Mouse (Mus musculus) neutrophil, adult 5-6 weeks (primary cell): ENCODE results near the gene Ranbp1. TPM values are rescaled to one million over a fixed set of nuclear protein-coding genes. Genes with fewer than 3 reads are reported as not detected.
"Not testable (repeated sequence)": the region's sequence is repeated elsewhere in the genome, so short reads cannot be mapped to it uniquely, and the experiment has no call there.

Experiments used
- ATAC-seq: fragments of 151-379, 151-347 bp; 2 replicates; pipeline ENCODE4 v1.8.0; 2017; ENCODE audit warnings: mild to moderate bottlenecking, moderate TSS enrichment; ENCODE audit not compliant: insufficient number of reproducible peaks, poor library complexity, low FRiP score, severe bottlenecking; ENCODE audit errors: extremely low read depth
- total RNA-seq: library from RNA; stranded (forward); fragments of 200-1000 nt; gene quantifications from 2 replicates; pipeline ENCODE4 v1.2.3, GENCODE M21; 2017

The Ranbp1 gene
- total RNA-seq, 1 experiment from 2014 or later = 56.7 TPM

DNA sequence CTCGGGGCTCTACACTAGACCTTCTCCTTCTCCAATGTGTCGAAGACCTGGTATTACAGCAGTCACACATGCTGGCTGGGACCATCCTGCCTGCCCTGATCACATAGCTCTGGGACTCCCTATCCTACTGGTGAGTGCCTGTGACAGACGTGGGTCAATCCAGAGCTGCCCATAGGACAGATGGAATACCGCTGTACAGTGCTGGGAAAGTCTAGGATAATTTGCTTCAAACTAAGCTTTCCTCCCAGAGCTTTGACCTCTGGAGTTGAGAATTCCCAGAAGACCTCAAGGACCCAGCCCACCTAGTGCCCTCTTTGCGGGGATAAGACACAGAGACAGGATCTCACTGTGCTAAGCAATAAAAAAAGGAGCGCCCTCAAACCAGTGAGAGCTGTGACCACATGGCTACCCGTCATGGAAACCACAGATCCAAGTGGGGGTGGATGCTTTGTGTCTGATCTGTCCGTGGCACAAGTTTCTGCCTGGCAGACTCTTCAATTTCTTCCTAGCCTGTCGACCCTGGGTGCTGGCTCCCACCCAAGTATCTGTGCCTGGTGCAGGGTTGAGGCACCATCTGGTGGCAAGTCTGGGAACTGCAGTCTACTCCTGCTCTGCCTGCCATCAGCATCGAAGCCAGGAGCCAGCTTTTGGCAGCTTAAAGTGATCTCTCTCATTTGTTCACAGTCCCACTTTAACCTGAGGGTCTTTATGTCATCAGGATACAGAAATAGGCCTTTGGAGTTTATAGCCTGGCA, 36.9 kb downstream of the Ranbp1 start:
- ATAC-seq = peak; percentile 47; the same call in 1 of the 2 replicates

- ATAC-seq = no peak
Observed at GRCm38 (mm10) chr16:18210701-18211416, 37.7 kb downstream of the Ranbp1 start.

GRCm38 (mm10) chr16:18203430-18204091, 45.0 kb downstream of the Ranbp1 start:
- no peak for ATAC-seq

- ATAC-seq = no peak
Observed at GRCm38 (mm10) chr16:18202061-18202460, 46.5 kb downstream of the Ranbp1 start.

GRCm38 (mm10) chr16:18201620-18202019, 46.9 kb downstream of the Ranbp1 start:
- no peak for ATAC-seq

- no peak for ATAC-seq
Observed at GRCm38 (mm10) chr16:18200062-18200461, 48.5 kb downstream of the Ranbp1 start.

DNA sequence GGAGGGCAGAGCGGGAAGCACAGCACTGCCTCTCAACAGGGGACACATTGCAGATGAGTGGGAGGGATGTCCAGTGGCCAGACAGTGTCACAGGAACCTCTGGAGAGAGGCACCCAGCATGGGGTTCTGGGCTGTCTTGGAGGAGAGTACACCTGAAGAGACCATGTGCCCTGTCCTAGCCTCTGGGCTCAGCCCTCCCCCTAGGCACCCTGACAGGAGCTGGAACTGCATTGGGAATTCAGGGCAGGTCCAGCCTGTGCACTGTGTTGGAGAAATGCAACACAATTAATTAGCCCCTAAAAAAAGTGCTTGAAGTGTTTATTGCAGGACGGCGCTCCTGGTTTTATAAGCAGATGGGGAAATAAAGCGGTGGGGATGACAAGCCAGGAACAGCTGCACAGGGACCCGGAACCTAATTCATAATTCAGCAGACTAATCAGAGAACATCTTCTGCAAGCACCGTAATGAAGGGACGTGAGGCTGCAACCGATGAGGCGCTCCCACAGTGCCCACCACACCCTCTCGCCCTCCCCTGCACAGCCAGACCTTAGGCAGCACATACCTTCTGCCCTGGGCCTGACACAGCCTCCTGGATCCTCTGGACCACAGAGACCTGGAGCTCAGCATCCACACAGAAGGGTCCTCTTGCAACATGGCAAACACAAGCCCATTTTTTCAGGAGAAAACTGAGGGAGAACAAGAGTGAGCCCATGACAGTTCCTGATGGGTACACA, 50.0 kb downstream of the Ranbp1 start:
- ATAC-seq = no peak

DNA sequence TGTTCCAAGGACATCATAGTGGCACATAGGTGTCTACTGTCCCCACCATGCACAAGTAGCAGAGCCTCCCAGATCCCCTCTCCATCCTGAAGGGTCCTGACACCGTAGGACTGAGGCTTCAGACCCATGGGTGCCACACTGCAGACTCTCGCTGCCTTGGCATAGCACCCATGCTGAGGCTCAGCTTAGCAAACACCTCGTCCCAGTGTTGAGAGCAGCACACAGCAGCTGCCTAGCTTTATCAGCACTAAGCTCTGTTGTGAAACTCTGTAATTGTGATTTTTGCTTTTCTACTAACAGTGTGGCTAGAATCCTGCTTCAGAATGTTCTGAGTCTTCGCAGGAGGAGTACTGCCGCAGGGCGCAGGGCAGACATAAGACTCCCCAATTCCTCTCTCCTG, 50.7 kb downstream of the Ranbp1 start:
- no peak for ATAC-seq

DNA sequence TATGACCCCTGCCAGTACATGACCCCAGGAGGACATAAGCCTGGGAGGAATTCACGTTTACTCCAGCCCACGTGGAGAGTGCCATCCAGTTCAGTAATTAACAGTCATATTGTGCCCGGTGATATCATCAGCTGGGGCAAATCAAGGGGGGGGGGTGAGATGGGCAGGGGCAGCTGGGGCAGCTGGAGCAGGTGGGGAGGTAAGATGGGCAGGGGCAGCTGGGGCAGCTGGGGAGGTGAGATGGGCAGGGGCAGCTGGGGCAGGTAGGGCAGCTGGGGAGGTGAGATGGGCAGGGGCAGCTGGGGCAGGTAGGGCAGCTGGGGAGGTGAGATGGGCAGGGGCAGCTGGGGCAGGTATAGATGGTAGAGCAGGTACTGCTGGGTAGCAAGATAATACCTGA, 53.0 kb downstream of the Ranbp1 start:
- ATAC-seq = not testable (repeated sequence)

DNA sequence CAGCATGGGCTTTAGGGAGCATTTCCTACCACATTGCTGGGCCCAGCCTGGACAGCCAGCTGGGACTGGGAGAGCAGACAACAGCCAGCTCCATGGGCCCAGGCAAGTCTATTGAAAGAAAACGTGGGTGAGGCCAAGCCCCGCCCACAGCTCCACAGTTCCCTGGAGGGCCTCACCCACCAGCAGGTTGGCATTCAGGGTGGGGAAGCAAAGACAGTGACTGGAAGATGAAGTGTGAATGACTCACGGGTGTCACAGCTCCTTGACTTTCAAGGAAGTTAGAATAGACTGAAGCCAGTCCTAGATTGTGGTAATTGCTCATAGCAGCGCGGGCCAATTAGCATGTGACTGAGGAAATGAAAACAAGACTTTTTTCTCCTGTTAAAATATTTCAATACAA, 53.5 kb downstream of the Ranbp1 start:
- no peak for ATAC-seq

GRCm38 (mm10) chr16:18194208-18194985, 54.1 kb downstream of the Ranbp1 start:
- no peak for ATAC-seq

GRCm38 (mm10) chr16:18191006-18191405, 57.5 kb downstream of the Ranbp1 start:
- no peak for ATAC-seq

Other genes with a start within 250 kb of the Ranbp1 start
- 5.1 and 5.2 TPM in 2 replicates for gene Dgcr6, start 195.9 kb downstream of the Ranbp1 start, total RNA-seq
- gene Prodh, start 158.5 kb downstream of the Ranbp1 start, total RNA-seq = 0.98 and 3.8 TPM in 2 replicates
- gene Rtn4r, start 121.1 kb downstream of the Ranbp1 start, total RNA-seq = not detected in 2 replicates
- gene Ccdc188, start 30.9 kb downstream of the Ranbp1 start, total RNA-seq = not detected in 2 replicates
- 9.3 and 14.0 TPM in 2 replicates for gene Zdhhc8, start 13.6 kb downstream of the Ranbp1 start, total RNA-seq
- gene Trmt2a, start 53 bp downstream of the Ranbp1 start, total RNA-seq = 113 and 131 TPM in 2 replicates
- not detected in 2 replicates for gene Gm49776, start 9.6 kb upstream of the Ranbp1 start, total RNA-seq
- 47.6 and 72.4 TPM in 2 replicates for gene Dgcr8, start 40.5 kb upstream of the Ranbp1 start, total RNA-seq
- gene Tango2, start 99.4 kb upstream of the Ranbp1 start, total RNA-seq = 23.8 and 30.3 TPM in 2 replicates
- gene Arvcf, start 99.5 kb upstream of the Ranbp1 start, total RNA-seq = 3.9 and 4.7 TPM in 2 replicates
- 6.1 and 8.5 TPM in 2 replicates for gene Txnrd2, start 177.7 kb upstream of the Ranbp1 start, total RNA-seq
- gene Comt, start 178.1 kb upstream of the Ranbp1 start, total RNA-seq = 12.3 and 14.5 TPM in 2 replicates
- gene Gnb1l, start 250.0 kb upstream of the Ranbp1 start, total RNA-seq = 0.47 and 0.61 TPM in 2 replicates